Mouse (Mus musculus): Measurements from ENCODE around the gene Egr2. TPM values are rescaled to one million over a fixed set of nuclear protein-coding genes. Genes with fewer than 3 reads are reported as not detected.

Gene Egr2
- polyA plus RNA-seq, 1 experiment from 2014 or later = 0.58 TPM

DNA sequence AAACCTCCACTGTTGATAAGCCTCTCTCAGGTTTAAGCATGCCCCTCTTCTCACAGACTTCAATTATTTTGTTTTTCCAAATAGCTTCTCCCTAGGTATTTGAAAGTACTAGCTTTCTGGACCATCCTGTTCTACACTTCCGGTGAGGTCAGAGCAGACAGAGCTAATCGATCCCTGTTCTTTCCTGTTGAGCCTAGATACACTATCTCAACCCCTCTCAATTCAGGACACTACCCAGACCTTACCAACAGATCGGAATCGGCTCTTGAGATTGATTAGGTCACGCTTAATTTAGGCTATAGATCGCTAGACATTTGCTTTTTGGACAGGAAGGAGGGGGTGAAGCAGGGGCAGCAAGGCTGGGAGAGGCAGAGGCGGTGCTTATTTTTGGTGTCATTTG lies 22.4 kb upstream of the Egr2 start:
- no peak for DNase-seq (ENCODE audit: low spot score)
- no peaks in the 10 kb centered on the region for H3K9me3 ChIP-seq (ENCODE audit: control insufficient read depth, low read length)
- H3K4me2 ChIP-seq (replicated peaks; ENCODE audit: low read depth) = no peak overlapping the region
- no peak overlapping the region for H3K27ac ChIP-seq (replicated peaks)
- no peak for ATAC-seq (ENCODE audit: low FRiP score, low TSS enrichment)
- H3K4me1 ChIP-seq (replicated peaks; ENCODE audit: control insufficient read depth, insufficient read depth) = no peaks in the 10 kb centered on the region
- WGBS = 72% methylated on average over 7 of the region's 7 CpGs
- no peaks in the 10 kb centered on the region for H3K36me3 ChIP-seq (ENCODE audit: control insufficient read depth, insufficient read depth, low read length)
- no peaks in the 10 kb centered on the region for H3K27me3 ChIP-seq (ENCODE audit: control insufficient read depth, insufficient read depth, low read length)
- no peak overlapping the region for H3K9ac ChIP-seq (ENCODE audit: low read length)
- no peak overlapping the region for H3K4me3 ChIP-seq (ENCODE audit: low read depth, low read length)
- TF ChIP-seq EP300 (optimal IDR thresholded peaks at IDR 0.05) (no peak), CTCF (IDR thresholded peaks at IDR 0.05; ENCODE audit: low read depth) (no peak)

DNA sequence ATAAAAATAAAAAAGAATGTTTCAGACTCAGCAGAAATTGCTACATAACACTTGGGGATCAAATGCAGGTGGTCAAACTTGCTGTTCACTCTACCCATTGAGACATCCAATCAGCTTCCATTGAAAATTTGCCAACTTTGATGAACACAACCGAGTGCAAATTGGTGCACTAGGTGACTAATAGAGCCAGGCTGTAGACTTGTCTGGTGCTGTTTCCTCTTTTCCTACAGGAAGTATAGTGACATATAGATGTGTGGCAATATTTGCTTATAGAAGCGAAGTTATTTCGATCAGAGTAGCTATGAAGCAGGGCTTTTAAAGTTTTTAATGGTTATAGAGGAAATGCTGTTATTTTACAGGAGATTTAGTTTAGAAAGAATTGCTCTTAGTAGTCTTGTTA lies 16.5 kb upstream of the Egr2 start:
- H3K4me1 ChIP-seq (replicated peaks; ENCODE audit: control insufficient read depth, insufficient read depth) = no peaks in the 10 kb centered on the region
- H3K9ac ChIP-seq (ENCODE audit: low read length) = no peak overlapping the region
- TF ChIP-seq CTCF (IDR thresholded peaks at IDR 0.05; ENCODE audit: low read depth) (no peak), EP300 (optimal IDR thresholded peaks at IDR 0.05) (no peak)
- DNase-seq (ENCODE audit: low spot score) (no peak), ATAC-seq (ENCODE audit: low FRiP score, low TSS enrichment) (no peak)
- 82% methylated on average over 3 of the region's 3 CpGs for WGBS
- no peaks in the 10 kb centered on the region for H3K36me3 ChIP-seq (ENCODE audit: control insufficient read depth, insufficient read depth, low read length)
- H3K4me2 ChIP-seq (replicated peaks; ENCODE audit: low read depth) = no peak overlapping the region
- H3K4me3 ChIP-seq (ENCODE audit: low read depth, low read length) = no peak overlapping the region
- no peak overlapping the region for H3K27ac ChIP-seq (replicated peaks)
- H3K27me3 ChIP-seq (ENCODE audit: control insufficient read depth, insufficient read depth, low read length) = no peaks in the 10 kb centered on the region
- no peaks in the 10 kb centered on the region for H3K9me3 ChIP-seq (ENCODE audit: control insufficient read depth, low read length)

DNA sequence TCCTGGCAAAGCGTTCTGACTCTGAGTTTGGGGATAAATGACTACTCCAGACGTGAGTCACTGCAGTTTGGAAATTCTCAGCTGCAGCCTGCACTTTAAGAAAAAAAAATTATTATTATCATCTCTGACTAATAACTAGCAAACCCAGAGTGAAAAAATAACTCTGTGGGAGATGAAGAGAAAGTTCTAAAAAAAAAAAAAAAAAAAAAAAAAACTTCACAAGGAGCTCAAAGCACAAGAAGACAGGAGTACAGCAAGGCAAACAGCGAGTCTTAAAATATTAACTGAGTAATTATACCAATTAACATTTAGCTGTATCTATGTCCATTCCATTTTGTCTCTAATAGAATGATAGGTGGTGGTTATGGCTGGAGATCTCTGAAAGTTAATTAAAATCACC lies 11.1 kb upstream of the Egr2 start:
- H3K27me3 ChIP-seq (ENCODE audit: control insufficient read depth, insufficient read depth, low read length) = no peaks in the 10 kb centered on the region
- no peak for DNase-seq (ENCODE audit: low spot score)
- no peaks in the 10 kb centered on the region for H3K36me3 ChIP-seq (ENCODE audit: control insufficient read depth, insufficient read depth, low read length)
- H3K4me3 ChIP-seq (ENCODE audit: low read depth, low read length) = no peak overlapping the region
- H3K27ac ChIP-seq (replicated peaks) = no peak overlapping the region
- TF ChIP-seq EP300 (optimal IDR thresholded peaks at IDR 0.05) (no peak), CTCF (IDR thresholded peaks at IDR 0.05; ENCODE audit: low read depth) (no peak)
- no peak overlapping the region for H3K4me2 ChIP-seq (replicated peaks; ENCODE audit: low read depth)
- H3K9ac ChIP-seq (ENCODE audit: low read length) = no peak overlapping the region
- ATAC-seq (ENCODE audit: low FRiP score, low TSS enrichment) = no peak
- H3K9me3 ChIP-seq (ENCODE audit: control insufficient read depth, low read length) = no peaks in the 10 kb centered on the region
- no peaks in the 10 kb centered on the region for H3K4me1 ChIP-seq (replicated peaks; ENCODE audit: control insufficient read depth, insufficient read depth)
- 66% methylated on average over 3 of the region's 3 CpGs for WGBS

DNA sequence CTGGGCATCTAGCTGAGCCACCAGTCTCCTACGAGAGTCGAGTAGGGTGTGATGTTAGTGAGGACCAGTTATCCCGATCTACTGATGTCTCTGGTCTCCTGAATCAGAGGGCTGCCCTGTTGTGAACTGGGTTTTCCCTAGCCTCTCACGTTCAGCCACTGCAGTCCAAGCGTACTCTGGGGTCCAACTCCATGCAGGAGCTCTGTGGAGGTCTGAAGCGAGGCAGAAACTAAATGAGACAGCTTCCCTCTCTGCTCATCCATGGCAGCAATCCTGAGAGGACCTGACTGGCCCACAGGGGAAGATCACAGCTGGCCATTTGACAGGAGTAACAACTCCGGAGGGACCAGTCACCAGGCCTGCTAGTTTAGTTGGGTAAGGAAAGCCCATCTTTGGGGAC lies 10.6 kb upstream of the Egr2 start:
- WGBS = 75% methylated on average over 7 of the region's 7 CpGs
- no peak for DNase-seq (ENCODE audit: low spot score)
- Histone ChIP-seq H3K4me3 (ENCODE audit: low read depth, low read length) (no peak overlapping the region), H3K9ac (ENCODE audit: low read length) (no peak overlapping the region), H3K27ac (replicated peaks) (no peak overlapping the region), H3K36me3 (ENCODE audit: control insufficient read depth, insufficient read depth, low read length) (no peaks in the 10 kb centered on the region), H3K4me1 (replicated peaks; ENCODE audit: control insufficient read depth, insufficient read depth) (no peaks in the 10 kb centered on the region), H3K9me3 (ENCODE audit: control insufficient read depth, low read length) (no peaks in the 10 kb centered on the region), H3K4me2 (replicated peaks; ENCODE audit: low read depth) (no peak overlapping the region), H3K27me3 (ENCODE audit: control insufficient read depth, insufficient read depth, low read length) (no peaks in the 10 kb centered on the region)
- TF ChIP-seq CTCF (IDR thresholded peaks at IDR 0.05; ENCODE audit: low read depth) (no peak), EP300 (optimal IDR thresholded peaks at IDR 0.05) (no peak)
- no peak for ATAC-seq (ENCODE audit: low FRiP score, low TSS enrichment)

DNA sequence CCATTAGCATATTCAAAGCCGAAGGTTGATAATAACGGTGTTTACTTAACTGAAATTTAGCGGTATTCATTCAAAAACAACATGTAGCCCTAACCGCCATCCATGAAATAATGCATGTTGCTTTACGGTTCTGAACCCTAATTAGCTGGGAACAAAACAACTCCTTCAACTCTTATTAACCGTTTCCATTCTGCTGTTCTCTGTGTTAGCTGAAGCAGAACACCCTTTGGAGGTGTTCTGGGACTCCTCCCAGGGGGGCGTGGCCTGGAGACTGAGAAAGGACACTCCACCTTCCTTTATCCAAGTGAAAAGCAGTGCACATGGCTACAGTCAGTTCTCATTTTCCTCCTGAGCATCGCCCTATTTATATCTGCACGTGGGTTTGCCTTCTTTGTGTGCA lies 8.8 kb upstream of the Egr2 start:
- H3K36me3 ChIP-seq (ENCODE audit: control insufficient read depth, insufficient read depth, low read length) = no peaks in the 10 kb centered on the region
- H3K4me1 ChIP-seq (replicated peaks; ENCODE audit: control insufficient read depth, insufficient read depth) = no peaks in the 10 kb centered on the region
- 84% methylated on average over 9 of the region's 9 CpGs for WGBS
- no peak overlapping the region for H3K27ac ChIP-seq (replicated peaks)
- H3K27me3 ChIP-seq (ENCODE audit: control insufficient read depth, insufficient read depth, low read length) = no peaks in the 10 kb centered on the region
- H3K4me3 ChIP-seq (ENCODE audit: low read depth, low read length) = no peak overlapping the region
- no peak overlapping the region for H3K4me2 ChIP-seq (replicated peaks; ENCODE audit: low read depth)
- ATAC-seq (ENCODE audit: low FRiP score, low TSS enrichment) = no peak
- no peak for DNase-seq (ENCODE audit: low spot score)
- no peaks in the 10 kb centered on the region for H3K9me3 ChIP-seq (ENCODE audit: control insufficient read depth, low read length)
- no peak overlapping the region for H3K9ac ChIP-seq (ENCODE audit: low read length)
- TF ChIP-seq EP300 (optimal IDR thresholded peaks at IDR 0.05) = no peak
- no peak for TF ChIP-seq CTCF (IDR thresholded peaks at IDR 0.05; ENCODE audit: low read depth)

DNA sequence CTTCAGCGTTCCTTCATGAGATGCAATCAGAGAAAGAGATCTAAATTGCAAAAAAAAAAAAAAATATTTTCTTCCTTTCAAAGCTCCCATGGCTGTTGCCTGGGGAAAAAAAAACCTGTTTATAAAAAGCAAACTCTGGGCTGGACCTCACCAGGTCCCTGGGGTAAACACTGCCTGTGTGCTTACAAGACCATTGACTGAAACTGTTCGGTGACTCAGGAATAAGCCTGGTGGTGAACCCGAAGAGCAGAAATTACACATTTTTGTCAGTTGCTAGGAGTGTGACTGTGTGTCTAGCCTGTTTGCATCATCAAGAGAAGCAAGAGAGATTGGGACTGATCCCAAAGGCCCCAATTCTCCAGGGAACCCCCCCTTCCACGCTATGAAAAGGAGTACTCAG lies 5.5 kb upstream of the Egr2 start:
- no peak overlapping the region for H3K4me2 ChIP-seq (replicated peaks; ENCODE audit: low read depth)
- no peaks in the 10 kb centered on the region for H3K4me1 ChIP-seq (replicated peaks; ENCODE audit: control insufficient read depth, insufficient read depth)
- no peak overlapping the region for H3K27ac ChIP-seq (replicated peaks)
- ATAC-seq (ENCODE audit: low FRiP score, low TSS enrichment) (no peak), DNase-seq (ENCODE audit: low spot score) (no peak)
- H3K9ac ChIP-seq (ENCODE audit: low read length) = no peak overlapping the region
- no peaks in the 10 kb centered on the region for H3K36me3 ChIP-seq (ENCODE audit: control insufficient read depth, insufficient read depth, low read length)
- 64% methylated on average over 4 of the region's 4 CpGs for WGBS
- no peak overlapping the region for H3K4me3 ChIP-seq (ENCODE audit: low read depth, low read length)
- no peaks in the 10 kb centered on the region for H3K9me3 ChIP-seq (ENCODE audit: control insufficient read depth, low read length)
- peaks cover 4% of the 10 kb centered on the region; the same call in 1 of the 2 replicates for H3K27me3 ChIP-seq (ENCODE audit: control insufficient read depth, insufficient read depth, low read length)
- TF ChIP-seq EP300 (optimal IDR thresholded peaks at IDR 0.05) = no peak
- no peak for TF ChIP-seq CTCF (IDR thresholded peaks at IDR 0.05; ENCODE audit: low read depth)
